Mouse (Mus musculus) erythroblast, embryonic 14.5 days (primary cell): ENCODE data around the gene Ddah1. TPM values are rescaled to one million over a fixed set of nuclear protein-coding genes. Genes with fewer than 3 reads are reported as not detected.

Source experiments
- H3K27me3 ChIP-seq: 2 replicates; pipeline ENCODE4 v1.6.1; 2012; ENCODE audit warnings: inconsistent platforms; ENCODE audit not compliant: control insufficient read depth
- H3K36me3 ChIP-seq: 2 replicates; pipeline ENCODE4 v1.6.1; 2012; ENCODE audit warnings: mild to moderate bottlenecking, inconsistent platforms; ENCODE audit not compliant: control insufficient read depth
- H3K4me1 ChIP-seq: 2 replicates; pipeline ENCODE4 v1.6.1; 2012; ENCODE audit warnings: inconsistent platforms; ENCODE audit not compliant: control insufficient read depth
- H3K4me3 ChIP-seq: replicated peaks from 2 replicates; pipeline ENCODE3; 2012; ENCODE audit warnings: moderate library complexity, mild to moderate bottlenecking, inconsistent platforms
- H3K9me3 ChIP-seq: 2 replicates; pipeline ENCODE4 v1.6.1; 2012; ENCODE audit warnings: low read length, inconsistent platforms, mixed read lengths; ENCODE audit not compliant: control insufficient read depth
- GATA1 ChIP-seq: IDR thresholded peaks from 2 replicates; pipeline ENCODE4 v1.6.1; 2012; ENCODE audit warnings: low read length, inconsistent platforms, mixed read lengths
- TAL1 ChIP-seq: IDR thresholded peaks from 3 replicates; pipeline ENCODE4 v1.6.1; 2012; ENCODE audit warnings: low read length, inconsistent platforms, mixed read lengths
- polyA plus RNA-seq: library from polyadenylated mRNA; stranded (reverse); fragments of >175 nt; gene quantifications from 2 replicates; pipeline ENCODE4 v1.2.3, GENCODE M21; 2012

Gene Ddah1
- polyA plus RNA-seq, 1 experiment = 0.12 TPM

DNA sequence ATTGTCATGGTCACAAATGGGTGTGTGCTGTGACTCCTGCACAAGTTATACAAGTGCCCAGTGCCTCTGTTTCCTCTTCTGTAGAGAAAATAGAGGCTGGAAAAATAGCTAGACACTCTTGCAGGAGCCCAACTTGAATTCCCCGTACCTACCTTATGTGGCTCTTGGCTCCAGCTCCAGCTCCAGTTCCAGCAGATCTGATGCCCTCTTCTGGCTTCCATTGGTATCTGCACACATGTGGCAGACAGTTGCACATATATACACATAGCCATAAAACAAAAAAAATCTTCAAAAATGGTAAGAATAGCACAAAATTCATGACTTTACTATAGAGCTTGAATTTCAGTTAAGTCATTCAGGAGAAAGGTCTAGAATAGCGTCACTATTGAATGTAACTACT lies 62.5 kb downstream of the Ddah1 start:
- H3K9me3 ChIP-seq = no peaks in the 10 kb centered on the region
- no peaks in the 10 kb centered on the region; the same call in 1 of the 2 replicates for H3K4me1 ChIP-seq
- no peak for TF ChIP-seq TAL1
- no peak for TF ChIP-seq GATA1
- no peak overlapping the region for H3K4me3 ChIP-seq
- no peaks in the 10 kb centered on the region; the same call in 1 of the 2 replicates for H3K36me3 ChIP-seq
- H3K27me3 ChIP-seq = no peaks in the 10 kb centered on the region

DNA sequence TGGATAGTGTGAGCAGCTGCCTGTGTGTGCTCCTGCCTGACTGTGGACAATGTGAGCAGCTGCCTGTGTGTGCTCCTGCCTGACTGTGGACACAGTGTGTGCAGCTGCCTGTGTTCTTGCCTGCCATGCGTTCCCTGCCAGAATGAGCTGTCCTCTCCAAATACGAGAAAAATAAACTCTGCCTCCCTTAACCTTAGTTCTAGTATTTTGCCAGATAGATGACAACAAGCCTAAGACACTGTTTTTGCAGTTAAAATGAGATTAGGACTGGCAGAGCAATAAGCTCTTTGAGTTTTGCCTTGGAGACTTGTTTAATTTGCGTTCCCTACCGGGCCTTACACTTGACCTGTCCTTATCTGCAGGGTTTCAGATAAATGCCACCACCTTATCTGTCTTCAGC lies 63.7 kb downstream of the Ddah1 start:
- no peaks in the 10 kb centered on the region for H3K27me3 ChIP-seq
- H3K4me3 ChIP-seq = no peak overlapping the region
- H3K36me3 ChIP-seq = no peaks in the 10 kb centered on the region
- no peaks in the 10 kb centered on the region; the same call in 1 of the 2 replicates for H3K4me1 ChIP-seq
- no peaks in the 10 kb centered on the region for H3K9me3 ChIP-seq
- TF ChIP-seq GATA1 = no peak
- TF ChIP-seq TAL1 = no peak

DNA sequence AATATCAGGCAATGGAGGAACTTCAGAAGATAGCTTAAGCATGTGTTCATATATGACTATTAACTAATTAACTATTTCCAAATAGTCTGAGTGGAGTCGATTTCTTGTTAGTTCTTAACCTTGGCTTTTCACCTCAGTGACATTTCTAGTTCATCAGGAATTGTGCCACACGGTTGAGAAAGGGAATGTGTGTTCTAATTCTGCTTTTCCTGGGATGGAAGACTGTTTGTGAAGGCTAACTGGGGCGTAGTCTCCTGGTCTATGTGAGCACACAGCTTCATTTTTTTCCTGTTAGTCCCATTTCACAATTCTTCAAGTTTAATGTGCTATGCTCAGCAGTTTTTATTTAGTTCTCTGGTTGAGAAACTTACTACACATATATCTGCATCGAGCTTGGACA lies 65.2 kb downstream of the Ddah1 start:
- no peak overlapping the region for H3K4me3 ChIP-seq
- TF ChIP-seq TAL1 = no peak
- H3K4me1 ChIP-seq = no peaks in the 10 kb centered on the region; the same call in 1 of the 2 replicates
- no peaks in the 10 kb centered on the region for H3K9me3 ChIP-seq
- H3K27me3 ChIP-seq = no peaks in the 10 kb centered on the region
- H3K36me3 ChIP-seq = no peaks in the 10 kb centered on the region

DNA sequence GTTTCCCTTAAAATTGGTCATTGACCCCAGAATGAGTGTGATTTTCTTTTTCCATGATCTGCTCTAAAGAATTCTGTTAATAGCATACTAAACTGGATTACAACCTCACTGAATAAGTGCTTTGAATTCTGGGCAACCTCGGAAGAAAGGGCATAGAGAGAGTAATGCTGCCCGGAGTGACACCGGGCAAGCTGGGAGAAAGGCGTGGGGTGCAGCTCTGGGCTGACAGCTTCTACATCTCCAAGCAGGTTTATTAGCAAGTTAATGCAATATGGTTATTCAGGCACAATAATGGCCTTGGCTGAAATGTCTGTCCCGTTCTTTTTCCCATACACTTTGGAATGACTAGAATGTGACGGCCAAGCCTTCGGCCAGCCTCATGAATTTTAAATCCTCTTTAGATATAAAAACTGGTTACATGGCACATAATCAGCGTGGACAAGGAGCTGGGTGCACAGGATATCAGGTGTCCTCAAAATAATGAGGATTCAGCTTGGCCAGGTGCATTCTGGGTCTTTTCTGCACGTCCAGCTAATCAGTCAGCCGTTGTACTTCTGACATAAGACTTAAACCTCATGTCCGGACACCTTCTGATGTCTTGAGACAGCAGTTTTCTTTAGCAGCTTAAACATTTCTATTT lies 67.1 kb downstream of the Ddah1 start:
- Histone ChIP-seq H3K4me1 (no peaks in the 10 kb centered on the region; the same call in 1 of the 2 replicates), H3K36me3 (no peaks in the 10 kb centered on the region), H3K27me3 (no peaks in the 10 kb centered on the region), H3K9me3 (no peaks in the 10 kb centered on the region), H3K4me3 (no peak overlapping the region)
- TF ChIP-seq GATA1 (no peak), TAL1 (no peak)

DNA sequence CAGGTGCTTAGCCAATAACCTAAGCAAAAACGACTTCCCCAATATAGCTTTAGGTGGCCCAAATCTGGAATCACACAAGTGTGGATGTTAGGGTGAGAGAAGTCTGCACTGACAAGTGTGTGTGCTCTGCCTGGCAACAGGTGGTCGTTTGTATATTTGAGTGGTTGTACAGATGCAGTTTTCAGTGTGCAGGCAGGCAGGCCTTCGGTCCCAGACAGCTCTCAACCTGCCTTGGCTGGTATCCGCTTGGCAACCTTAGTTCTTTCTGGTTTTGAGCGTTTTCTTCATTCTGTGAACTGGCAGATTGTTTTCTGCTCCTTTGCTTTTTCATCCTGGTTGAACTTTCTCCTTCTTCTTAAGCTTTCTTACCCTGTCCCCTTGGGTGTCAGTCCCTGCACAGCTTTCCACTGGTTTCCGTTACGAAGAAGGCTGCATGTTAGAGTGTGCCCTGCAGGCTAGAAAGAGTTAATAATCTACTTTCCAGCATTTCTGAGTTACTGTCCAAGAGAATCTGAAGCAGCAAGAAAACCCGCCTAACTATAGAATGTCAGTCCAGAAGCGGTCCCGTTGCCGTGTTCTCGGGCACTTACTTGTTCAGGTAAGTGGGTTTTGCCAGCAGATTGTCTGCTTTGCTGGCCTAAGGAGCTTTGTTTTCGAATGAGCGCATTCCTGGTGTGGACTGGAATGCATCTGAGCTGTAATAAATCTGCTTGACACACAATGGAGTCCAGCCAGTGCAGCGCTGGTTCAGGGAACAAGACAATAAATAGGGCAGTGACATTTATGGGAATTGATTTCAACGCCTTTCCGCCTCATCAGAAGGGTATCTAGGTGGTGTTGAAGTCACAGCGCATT lies 68.9 kb downstream of the Ddah1 start:
- Histone ChIP-seq H3K4me3 (no peak overlapping the region), H3K36me3 (no peaks in the 10 kb centered on the region), H3K27me3 (no peaks in the 10 kb centered on the region), H3K4me1 (no peaks in the 10 kb centered on the region), H3K9me3 (no peaks in the 10 kb centered on the region)
- no peak for TF ChIP-seq TAL1
- no peak for TF ChIP-seq GATA1

DNA sequence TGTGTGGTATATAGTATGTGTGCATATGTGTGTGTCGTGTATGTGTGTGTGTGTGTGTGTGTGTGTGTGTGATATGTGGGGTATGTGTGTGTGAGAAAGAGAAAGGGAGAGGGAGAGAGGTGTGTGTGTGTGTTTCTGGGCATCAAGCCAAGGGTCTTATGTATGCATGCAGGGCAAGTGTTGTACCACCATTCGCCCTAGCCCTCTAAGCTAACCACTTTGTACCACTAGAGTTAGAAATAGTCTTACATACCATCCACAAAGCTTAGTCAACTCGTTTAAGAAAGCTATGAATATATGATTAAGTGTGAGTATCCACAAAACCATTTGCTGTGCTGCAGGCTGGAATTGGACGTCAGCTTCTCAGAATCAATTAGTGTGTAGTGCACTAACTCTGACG lies 70.4 kb downstream of the Ddah1 start:
- no peaks in the 10 kb centered on the region for H3K36me3 ChIP-seq
- H3K9me3 ChIP-seq = no peaks in the 10 kb centered on the region
- no peak for TF ChIP-seq TAL1
- TF ChIP-seq GATA1 = no peak
- H3K4me1 ChIP-seq = no peaks in the 10 kb centered on the region
- H3K27me3 ChIP-seq = no peaks in the 10 kb centered on the region
- no peak overlapping the region for H3K4me3 ChIP-seq

DNA sequence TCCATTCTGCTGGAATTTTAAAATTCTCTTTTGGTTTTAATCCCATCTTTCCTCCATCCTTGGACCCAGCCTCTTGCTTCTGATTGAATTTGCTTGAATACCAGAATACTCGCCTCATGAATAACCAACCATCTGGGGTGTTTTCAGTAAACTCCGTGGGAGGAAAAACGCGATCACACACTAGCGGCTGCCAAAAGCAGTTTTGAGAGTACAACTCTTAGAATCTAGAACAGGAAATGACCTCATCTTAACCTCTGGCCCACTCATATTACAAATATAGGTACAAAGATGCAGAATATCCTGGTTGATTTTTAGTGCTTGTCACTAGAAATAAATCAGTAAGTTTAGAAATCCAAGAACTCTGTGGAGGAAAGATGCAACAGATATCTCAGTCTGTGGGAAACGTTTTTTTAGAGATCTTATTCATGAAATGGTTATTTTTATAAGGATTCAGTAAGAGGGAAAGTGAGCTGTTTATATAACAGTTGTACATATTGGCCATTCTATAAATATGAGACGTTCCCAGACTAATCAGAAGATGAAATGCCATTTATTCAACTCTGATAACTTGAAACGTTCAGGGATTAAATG lies 75.6 kb downstream of the Ddah1 start:
- no peaks in the 10 kb centered on the region for H3K27me3 ChIP-seq
- no peak for TF ChIP-seq GATA1
- no peak for TF ChIP-seq TAL1
- H3K36me3 ChIP-seq = no peaks in the 10 kb centered on the region
- H3K4me1 ChIP-seq = no peaks in the 10 kb centered on the region
- H3K4me3 ChIP-seq = no peak overlapping the region
- no peaks in the 10 kb centered on the region for H3K9me3 ChIP-seq

DNA sequence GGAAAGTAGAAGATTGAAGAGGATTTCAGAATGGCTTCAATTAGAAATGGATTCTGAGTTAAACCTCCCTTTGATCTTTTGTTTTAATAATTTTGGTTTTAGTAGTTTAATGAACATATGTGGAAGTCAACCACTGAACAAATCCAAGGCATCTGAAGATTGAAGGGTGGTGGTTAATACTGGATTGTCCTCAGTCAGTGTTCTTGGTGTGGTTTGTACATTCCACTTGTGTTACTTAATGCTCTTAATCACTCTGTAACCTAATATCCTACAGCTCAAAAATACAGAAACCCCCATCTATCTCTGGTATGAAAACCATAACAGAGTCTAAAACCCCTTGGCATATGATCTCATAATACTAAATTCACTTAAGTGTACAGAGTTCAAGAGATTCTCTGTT lies 79.8 kb downstream of the Ddah1 start:
- no peak for TF ChIP-seq GATA1
- no peak for TF ChIP-seq TAL1
- 0 out of 2 replicates have a peak, but pooled peaks cover 3% of the 10 kb centered on the region for H3K9me3 ChIP-seq
- no peaks in the 10 kb centered on the region; the same call in 1 of the 2 replicates for H3K36me3 ChIP-seq
- no peaks in the 10 kb centered on the region for H3K4me1 ChIP-seq
- no peaks in the 10 kb centered on the region for H3K27me3 ChIP-seq
- H3K4me3 ChIP-seq = no peak overlapping the region
